Mouse (Mus musculus) bone marrow, adult 2 months (tissue): ENCODE results near the gene Ptpn12. TPM values are rescaled to one million over a fixed set of nuclear protein-coding genes. Genes with fewer than 3 reads are reported as not detected.
A peak's percentile ranks its signal among the peaks of the same experiment; 100 is the strongest.

Source experiments
- H3K27ac ChIP-seq: fragments of 200-500 bp; 2 replicates; pipeline ENCODE4 v1.5.1; 2012; ENCODE audit warnings: low read depth, mild to moderate bottlenecking, control low read depth, inconsistent platforms, low read length; ENCODE audit not compliant: control insufficient read depth, poor library complexity, insufficient read depth
- H3K4me1 ChIP-seq: fragments of 200-500 bp; 2 replicates; pipeline ENCODE4 v1.6.1; 2011; ENCODE audit warnings: low read length; ENCODE audit not compliant: control insufficient read depth, insufficient read depth
- H3K4me3 ChIP-seq: fragments of 200-500 bp; replicated peaks from 2 replicates; pipeline ENCODE3; 2011; ENCODE audit warnings: mild to moderate bottlenecking, low read depth, low read length, control low read depth; ENCODE audit not compliant: control insufficient read depth
- CTCF ChIP-seq: fragments of 200-500 bp; IDR thresholded peaks from 2 replicates; pipeline ENCODE4 v1.5.1; 2011; ENCODE audit warnings: low read length, control low read depth; ENCODE audit not compliant: control insufficient read depth, insufficient read depth
- POLR2A ChIP-seq: fragments of 200-500 bp; IDR thresholded peaks from 2 replicates; pipeline ENCODE4 v1.6.1; 2011; ENCODE audit warnings: low read depth, mild to moderate bottlenecking, control low read depth, low read length, borderline replicate concordance; ENCODE audit not compliant: control insufficient read depth
- WGBS: fragments of 180-500 bp; shearing (Covaris S2); methylation state at CpG from one replicate; pipeline ENCODE4 v1.1.7; 2018; 5-methylcytosine and 5-hydroxymethylcytosine counted together
- polyA plus RNA-seq: library from polyadenylated mRNA; stranded (reverse); fragments of >200 nt; gene quantifications from 2 replicates; pipeline ENCODE4 v1.2.4, GENCODE M21; 2011; ENCODE audit warnings: low replicate concordance; ENCODE audit not compliant: missing spikeins, insufficient read depth, insufficient read length

Gene Ptpn12
- polyA plus RNA-seq, 1 experiment = 26.4 TPM

DNA sequence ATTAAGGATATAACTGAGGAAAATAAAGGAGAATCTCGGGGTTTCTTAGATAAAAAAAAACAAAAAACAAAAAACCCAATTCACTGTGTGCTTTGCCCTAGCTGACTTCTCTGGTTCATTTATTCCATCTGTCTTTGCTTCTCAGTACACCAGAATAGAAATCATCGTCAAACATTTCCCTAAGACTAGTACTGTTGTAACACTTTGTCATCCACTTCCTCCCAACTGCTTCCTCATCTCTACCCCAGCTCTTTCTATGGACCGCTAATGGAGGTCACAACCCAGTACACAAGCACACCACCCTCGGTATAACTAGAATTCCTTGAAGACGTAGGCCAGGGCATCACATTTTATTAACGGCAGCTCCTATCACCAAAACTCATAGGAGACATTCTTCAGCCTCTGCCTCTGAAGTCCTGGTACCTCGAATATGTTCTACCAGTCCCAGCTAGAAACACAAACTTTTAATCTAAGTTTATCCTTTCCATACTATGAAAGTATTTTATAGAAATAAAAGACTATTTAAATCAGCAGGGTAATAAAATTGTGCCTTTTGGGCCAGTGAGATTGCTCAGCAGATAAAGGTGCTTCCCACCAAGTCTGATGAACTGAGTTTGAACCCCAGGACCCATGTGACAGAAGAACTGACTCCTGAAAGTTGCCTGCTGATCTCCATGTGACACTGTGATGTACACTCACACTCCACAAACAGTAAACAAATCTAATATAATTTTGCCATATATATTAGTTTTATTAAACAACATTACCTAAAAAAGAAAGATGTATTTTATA, 19.8 kb downstream of the Ptpn12 start:
- Histone ChIP-seq H3K4me3 (no peak overlapping the region), H3K4me1 (no peaks in the 10 kb centered on the region; the same call in 1 of the 2 replicates), H3K27ac (no peak overlapping the region)
- 33% methylated on average over 7 of the region's 7 CpGs for WGBS
- TF ChIP-seq POLR2A (no peak), CTCF (no peak)

DNA sequence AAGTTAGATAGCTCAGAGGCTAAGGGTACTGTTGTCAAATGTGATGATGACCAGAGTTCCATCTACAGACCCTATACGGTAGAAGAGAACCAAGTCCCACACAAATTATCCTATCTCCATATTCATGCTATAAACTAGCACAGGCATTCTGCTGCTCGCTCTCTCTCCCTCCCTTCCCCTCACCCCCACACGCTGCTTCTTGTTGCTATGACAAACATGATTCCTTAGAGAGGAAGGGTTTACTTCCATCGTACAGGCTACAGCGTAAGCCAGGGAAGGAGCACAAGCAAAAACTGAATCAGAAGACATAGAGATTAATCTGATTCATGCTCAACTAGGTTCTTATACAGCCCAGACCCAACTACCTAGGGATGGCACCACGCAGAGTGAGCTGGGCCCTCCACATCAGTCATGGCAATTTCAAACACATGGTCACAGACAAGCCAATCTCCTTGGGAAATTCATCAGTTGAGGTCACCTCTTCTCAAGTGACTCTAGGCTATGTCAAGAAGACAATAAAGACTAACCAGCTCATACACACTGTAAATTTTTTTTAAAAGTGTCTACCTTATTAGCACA, 21.2 kb downstream of the Ptpn12 start:
- H3K27ac ChIP-seq = no peak overlapping the region
- WGBS = 88% methylated on average over 6 of the region's 6 CpGs
- H3K4me1 ChIP-seq = no peaks in the 10 kb centered on the region; the same call in 1 of the 2 replicates
- no peak for TF ChIP-seq CTCF
- H3K4me3 ChIP-seq = no peak overlapping the region

GRCm38 (mm10) chr5:21033382-21034056, 22.2 kb downstream of the Ptpn12 start:
- Histone ChIP-seq H3K4me3 (no peak overlapping the region), H3K4me1 (no peaks in the 10 kb centered on the region; the same call in 1 of the 2 replicates), H3K27ac (no peak overlapping the region)
- no peak for TF ChIP-seq CTCF
- no peak for TF ChIP-seq POLR2A
- 81% methylated on average over 11 of the region's 11 CpGs for WGBS

DNA sequence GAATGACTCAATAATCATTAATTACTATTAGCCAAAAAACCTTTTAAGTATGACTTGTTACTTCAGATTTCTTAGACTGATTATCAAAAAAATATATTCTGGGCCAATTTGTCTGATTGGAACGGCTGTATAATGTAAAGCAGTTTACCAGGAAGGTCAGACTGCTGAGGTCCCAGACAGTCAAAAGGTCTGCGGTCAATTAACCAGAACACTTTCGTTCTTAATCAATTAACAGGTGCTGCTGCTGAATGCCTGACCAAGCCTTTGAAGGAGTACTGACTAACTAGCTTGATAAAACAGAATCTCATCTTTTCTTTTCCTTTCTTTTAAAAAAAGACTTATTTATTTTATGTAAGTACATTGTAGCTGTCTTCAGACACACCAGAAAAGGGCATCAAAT, 23.1 kb downstream of the Ptpn12 start:
- H3K4me1 ChIP-seq = no peaks in the 10 kb centered on the region; the same call in 1 of the 2 replicates
- H3K4me3 ChIP-seq = no peak overlapping the region
- TF ChIP-seq POLR2A (no peak), CTCF (no peak)
- WGBS = 84% methylated on average over 3 of the region's 3 CpGs
- no peak overlapping the region for H3K27ac ChIP-seq

- Histone ChIP-seq H3K27ac (no peak overlapping the region), H3K4me3 (no peak overlapping the region), H3K4me1 (no peaks in the 10 kb centered on the region; the same call in 1 of the 2 replicates)
- TF ChIP-seq POLR2A (no peak), CTCF (no peak)
These were observed 25.5 kb downstream of the Ptpn12 start for GRCm38 (mm10) chr5:21030226-21030625.

- WGBS = 25% methylated on average over 5 of the region's 5 CpGs
- peak; percentile 20; the same call in 1 of the 2 replicates for TF ChIP-seq CTCF
- TF ChIP-seq POLR2A = no peak
- Histone ChIP-seq H3K27ac (no peak overlapping the region), H3K4me1 (no peaks in the 10 kb centered on the region), H3K4me3 (no peak overlapping the region)
These were observed 38.6 kb downstream of the Ptpn12 start for GRCm38 (mm10) chr5:21017075-21017474.

GRCm38 (mm10) chr5:21010908-21011307, 44.8 kb downstream of the Ptpn12 start:
- Histone ChIP-seq H3K4me3 (no peak overlapping the region), H3K4me1 (no peaks in the 10 kb centered on the region), H3K27ac (no peak overlapping the region)
- TF ChIP-seq CTCF = no peak
- TF ChIP-seq POLR2A = no peak

GRCm38 (mm10) chr5:21002723-21003122, 53.0 kb downstream of the Ptpn12 start:
- Histone ChIP-seq H3K27ac (no peak overlapping the region), H3K4me1 (no peaks in the 10 kb centered on the region), H3K4me3 (no peak overlapping the region)
- no peak for TF ChIP-seq POLR2A
- TF ChIP-seq CTCF = no peak
- 16% methylated on average over 6 of the region's 6 CpGs for WGBS
